Mouse (Mus musculus): ENCODE results near the gene Phf21b.

- TF ChIP-seq CTCF (IDR thresholded peaks at IDR 0.05; ENCODE audit: low read depth, low read length) (no peak), POLR2A (IDR thresholded peaks at IDR 0.05; ENCODE audit: borderline replicate concordance, low read depth, low read length) (no peak)
Observed at GRCm38 (mm10) chr15:84854921-84855901, 638 bp downstream of the Phf21b start.

Measured in bone marrow macrophage, adult 2 months (primary cell).